Mouse (Mus musculus): ENCODE measurements around the gene Mllt3. TPM values are rescaled to one million over a fixed set of nuclear protein-coding genes. Genes with fewer than 3 reads are reported as not detected.

Mllt3 gene
- total and polyA plus RNA-seq, 3 experiments = 15.4 to 75.3 TPM; not detected in 1

- no peaks in the 10 kb centered on the region; a peak in 1 of 4 replicates for H3K36me3 ChIP-seq (ENCODE audit: control insufficient read depth in 1 of 2, insufficient read depth in 2 of 2, low read length in 2 of 2)
- H3K4me3 ChIP-seq (ENCODE audit: control insufficient read depth in 1 of 2, insufficient read depth in 1 of 2, low read depth in 2 of 2, low read length in 2 of 2) = no peak overlapping the region
- no peak for DNase-seq (ENCODE audit: low read depth, low spot score)
- H3K27me3 ChIP-seq (ENCODE audit: control insufficient read depth in 1 of 2, insufficient read depth in 2 of 2, low read length in 2 of 2) = no peaks in the 10 kb centered on the region
- H3K4me1 ChIP-seq (ENCODE audit: control insufficient read depth in 1 of 2, insufficient read depth in 2 of 2, low read length in 2 of 2) = peaks cover 0 to 2% of the 10 kb centered on the region in 2 experiments; a peak in 1 of 4 replicates
- no peaks in the 10 kb centered on the region for H3K79me2 ChIP-seq (ENCODE audit: control insufficient read depth, insufficient read depth, low read length, poor library complexity)
- H3K27ac ChIP-seq (ENCODE audit: control insufficient read depth, low read depth, low read length) = no peak overlapping the region
- no peaks in the 10 kb centered on the region for H3K9me3 ChIP-seq (replicated peaks; ENCODE audit: insufficient read depth, low read length)
- H3K9ac ChIP-seq (ENCODE audit: control insufficient read depth, low read depth, low read length, poor library complexity, severe bottlenecking) = no peak overlapping the region
- TF ChIP-seq USF1 (IDR thresholded peaks at IDR 0.05; ENCODE audit: low read depth, low read length) (no peak), JUND (IDR thresholded peaks at IDR 0.05; ENCODE audit: low read depth, low read length) (no peak), CHD2 (IDR thresholded peaks at IDR 0.05; ENCODE audit: low read length) (no peak), BHLHE40 (IDR thresholded peaks at IDR 0.05; ENCODE audit: borderline replicate concordance, low read depth, low read length) (no peak), RAD21 (IDR thresholded peaks at IDR 0.05; ENCODE audit: low read depth, low read length) (no peak)
Measured at GRCm38 (mm10) chr4:87977820-87978448, 55.2 kb downstream of the Mllt3 start.

GRCm38 (mm10) chr4:87965836-87966235 is 67.3 kb downstream of the Mllt3 start:
- no peak overlapping the region for H3K9ac ChIP-seq (ENCODE audit: control insufficient read depth, low read depth, low read length, poor library complexity, severe bottlenecking)
- H3K79me2 ChIP-seq (ENCODE audit: control insufficient read depth, insufficient read depth, low read length, poor library complexity) = no peaks in the 10 kb centered on the region; the same call in 1 of the 2 replicates
- peaks cover 7 to 12% of the 10 kb centered on the region in 2 experiments for H3K4me1 ChIP-seq (ENCODE audit: control insufficient read depth in 1 of 2, insufficient read depth in 2 of 2, low read length in 2 of 2)
- no peaks in the 10 kb centered on the region for H3K27me3 ChIP-seq (ENCODE audit: control insufficient read depth in 1 of 2, insufficient read depth in 2 of 2, low read length in 2 of 2)
- TF ChIP-seq SIN3A (IDR thresholded peaks at IDR 0.05; ENCODE audit: low read length) (no peak), ZMIZ1 (IDR thresholded peaks at IDR 0.05; ENCODE audit: low read depth, low read length) (no peak), GABPA (IDR thresholded peaks at IDR 0.05; ENCODE audit: low read depth, low read length) (no peak), USF2 (IDR thresholded peaks at IDR 0.05; ENCODE audit: borderline replicate concordance in 1 of 2, insufficient read depth in 1 of 2, low read depth in 1 of 2, low read length in 2 of 2) (no peak), POLR2AphosphoS2 (IDR thresholded peaks at IDR 0.05; ENCODE audit: low read length) (no peak), ZKSCAN1 (IDR thresholded peaks at IDR 0.05; ENCODE audit: low read depth, low read length) (no peak), MEF2A (IDR thresholded peaks at IDR 0.05; ENCODE audit: extremely low read depth, insufficient replicate concordance, low read depth, low read length, poor library complexity, severe bottlenecking) (no peak), MYB (IDR thresholded peaks at IDR 0.05; ENCODE audit: low read depth, low read length) (no peak), BHLHE40 (IDR thresholded peaks at IDR 0.05; ENCODE audit: borderline replicate concordance, low read depth, low read length) (no peak), USF1 (IDR thresholded peaks at IDR 0.05; ENCODE audit: low read depth, low read length) (no peak)
- no peaks in the 10 kb centered on the region for H3K9me3 ChIP-seq (replicated peaks; ENCODE audit: insufficient read depth, low read length)
- H3K4me3 ChIP-seq (ENCODE audit: control insufficient read depth in 1 of 2, insufficient read depth in 1 of 2, low read depth in 2 of 2, low read length in 2 of 2) = no peak overlapping the region
- H3K27ac ChIP-seq (ENCODE audit: control insufficient read depth, low read depth, low read length) = no peak overlapping the region
- DNase-seq (ENCODE audit: low read depth, low spot score) = no peak
- H3K36me3 ChIP-seq (ENCODE audit: control insufficient read depth in 1 of 2, insufficient read depth in 2 of 2, low read length in 2 of 2) = peaks cover 0 to 18% of the 10 kb centered on the region in 2 experiments; a peak in 2 of 4 replicates

All from MEL (cell line).